Mouse (Mus musculus) brain, embryonic 14.5 days (tissue): ENCODE results near the gene Rassf5.

Experiments
- CTCF ChIP-seq: fragments of 200-500 bp; IDR thresholded peaks from 2 replicates; pipeline ENCODE4 v1.5.1; 2012; ENCODE audit warnings: inconsistent platforms, mild to moderate bottlenecking, moderate library complexity, borderline replicate concordance; ENCODE audit not compliant: insufficient read depth, insufficient read length; ENCODE audit errors: extremely low read depth
- POLR2A ChIP-seq: fragments of 200-500 bp; IDR thresholded peaks from 2 replicates; pipeline ENCODE4 v1.6.1; 2012; ENCODE audit warnings: mild to moderate bottlenecking, inconsistent platforms, borderline replicate concordance; ENCODE audit not compliant: poor library complexity, insufficient read depth, insufficient read length, severe bottlenecking; ENCODE audit errors: extremely low read depth

- TF ChIP-seq POLR2A (no peak), CTCF (peak; percentile 65)
These were observed 868 bp upstream of the Rassf5 start for GRCm38 (mm10) chr1:131245926-131246325.
